In genomic region chr4:45471654-45472556, GRCm38 (mm10) we compare ENCODE assay signal across 8 mouse cellular contexts.
DNase-seq lines count a peak whose midpoint lies in the region; ATAC-seq and TF ChIP-seq lines count a peak whose summit lies in the region.

No protein-coding gene starts in this region.

- H3K9ac ChIP-seq in midbrain, postnatal 0 days (replicated peaks; ENCODE audit: low read length, poor library complexity, severe bottlenecking) = no peak overlapping the region
- H3K9ac ChIP-seq in intestine, embryonic 16.5 days (ENCODE audit: low read depth, low read length) = peak overlapping the region; percentile 38
- H3K9ac ChIP-seq in lung, embryonic 14.5 days = 0 out of 2 replicates have a peak overlapping the region, but pooled peaks have one; percentile 9

- H3K4me3 ChIP-seq in midbrain, embryonic 10.5 days = no peak overlapping the region
- H3K4me3 ChIP-seq in midbrain, postnatal 0 days (ENCODE audit: low read depth, low read length) = no peak overlapping the region
- no peak overlapping the region for H3K4me3 ChIP-seq in intestine, embryonic 16.5 days (ENCODE audit: low read length)
- H3K4me3 ChIP-seq in lung, embryonic 14.5 days (ENCODE audit: low read depth, low read length) = no peak overlapping the region

- WGBS in midbrain, embryonic 10.5 days = 69% methylated on average over 11 of the region's 11 CpGs
- 70% methylated on average over 11 of the region's 11 CpGs for WGBS in midbrain, postnatal 0 days
- 48% methylated on average over 11 of the region's 11 CpGs for WGBS in intestine, embryonic 16.5 days
- WGBS in lung, embryonic 14.5 days = 29% methylated on average over 11 of the region's 11 CpGs

- H3K27ac ChIP-seq in midbrain, embryonic 10.5 days (replicated peaks) = peak overlapping the region; percentile 53
- H3K27ac ChIP-seq in midbrain, postnatal 0 days (ENCODE audit: low read depth, low read length) = no peak overlapping the region
- H3K27ac ChIP-seq in intestine, embryonic 16.5 days (ENCODE audit: low read length) = peak overlapping the region; percentile 65
- H3K27ac ChIP-seq in lung, embryonic 14.5 days (ENCODE audit: low read depth) = peak overlapping the region; percentile 93

- no peak for TF ChIP-seq CTCF in midbrain, postnatal 0 days (IDR thresholded peaks at IDR 0.05)
- TF ChIP-seq CTCF in lung, embryonic 14.5 days (IDR thresholded peaks at IDR 0.05; ENCODE audit: low read depth) = no peak

- H3K4me1 ChIP-seq in midbrain, embryonic 10.5 days = peaks cover 64% of the 10 kb centered on the region
- H3K4me1 ChIP-seq in midbrain, postnatal 0 days (ENCODE audit: insufficient read depth, low read length) = peaks cover 12% of the 10 kb centered on the region; the same call in 1 of the 2 replicates
- H3K4me1 ChIP-seq in intestine, embryonic 16.5 days (ENCODE audit: control insufficient read depth, insufficient read depth, low read length) = peaks cover 62% of the 10 kb centered on the region
- H3K4me1 ChIP-seq in lung, embryonic 14.5 days (ENCODE audit: insufficient read depth) = peaks cover 65% of the 10 kb centered on the region

- no peaks in the 10 kb centered on the region for H3K27me3 ChIP-seq in midbrain, embryonic 10.5 days (ENCODE audit: low read depth, poor library complexity, severe bottlenecking)
- no peaks in the 10 kb centered on the region; the same call in 1 of the 2 replicates for H3K27me3 ChIP-seq in midbrain, postnatal 0 days (ENCODE audit: insufficient read depth, low read length)
- no peaks in the 10 kb centered on the region for H3K27me3 ChIP-seq in intestine, embryonic 16.5 days (replicated peaks; ENCODE audit: control insufficient read depth, insufficient read depth, low read length)
- no peaks in the 10 kb centered on the region for H3K27me3 ChIP-seq in lung, embryonic 14.5 days (ENCODE audit: insufficient read depth, low read length)

- no peak for DNase-seq in midbrain, embryonic 10.5 days (ENCODE audit: low spot score)
- DNase-seq in midbrain, postnatal 0 days (ENCODE audit: low spot score) = no peak
- DNase-seq in heart, adult 11 months = peak; percentile 98
- DNase-seq in lung, embryonic 14.5 days = peak; percentile 61
- peak; percentile 71 for DNase-seq in yolk sac, embryonic 10.5 days (ENCODE audit: low spot score)
- no peak for DNase-seq in thymus, postnatal 4 days
- DNase-seq in spleen, postnatal 10 days (ENCODE audit: low spot score in 2 of 2) = no peak

- no peak for ATAC-seq in midbrain, postnatal 0 days (ENCODE audit: low FRiP score)
- peak; percentile 25; the same call in 1 of the 2 replicates for ATAC-seq in intestine, embryonic 16.5 days
- peak; percentile 36; the same call in 1 of the 2 replicates for ATAC-seq in lung, embryonic 14.5 days (ENCODE audit: insufficient read depth)

- no peak overlapping the region for H3K4me2 ChIP-seq in midbrain, postnatal 0 days (ENCODE audit: low read depth, low read length, poor library complexity, severe bottlenecking)
- peak overlapping the region; percentile 17; the same call in 1 of the 2 replicates for H3K4me2 ChIP-seq in intestine, embryonic 16.5 days (ENCODE audit: low read depth, low read length)
- peak overlapping the region; percentile 45; the same call in 1 of the 2 replicates for H3K4me2 ChIP-seq in lung, embryonic 14.5 days

- H3K9me3 ChIP-seq in midbrain, embryonic 10.5 days (replicated peaks) = no peaks in the 10 kb centered on the region
- H3K9me3 ChIP-seq in midbrain, postnatal 0 days (ENCODE audit: low read length) = no peaks in the 10 kb centered on the region
- no peaks in the 10 kb centered on the region for H3K9me3 ChIP-seq in intestine, embryonic 16.5 days (ENCODE audit: control insufficient read depth, low read length)
- H3K9me3 ChIP-seq in lung, embryonic 14.5 days (ENCODE audit: low read depth, low read length) = no peaks in the 10 kb centered on the region

- H3K36me3 ChIP-seq in midbrain, embryonic 10.5 days = no peaks in the 10 kb centered on the region
- H3K36me3 ChIP-seq in midbrain, postnatal 0 days (ENCODE audit: insufficient read depth, low read length) = no peaks in the 10 kb centered on the region
- peaks cover 3% of the 10 kb centered on the region; the same call in 1 of the 2 replicates for H3K36me3 ChIP-seq in intestine, embryonic 16.5 days (ENCODE audit: control insufficient read depth, insufficient read depth, low read length)
- no peaks in the 10 kb centered on the region for H3K36me3 ChIP-seq in lung, embryonic 14.5 days (ENCODE audit: insufficient read depth)

Comparison
In these comparisons a context has a peak if more than half of its experiments do, and no peak if none do; other contexts are left out.
1. DNase-seq: peak in heart, adult 11 months (single experiment), lung, embryonic 14.5 days (single experiment) and yolk sac, embryonic 10.5 days (single experiment); none in midbrain, embryonic 10.5 days (single experiment), midbrain, postnatal 0 days (single experiment), thymus, postnatal 4 days (single experiment) and spleen, postnatal 10 days (0 of 2).